Comparison of ENCODE assay signal across 10 mouse cellular contexts in the genomic region with DNA sequence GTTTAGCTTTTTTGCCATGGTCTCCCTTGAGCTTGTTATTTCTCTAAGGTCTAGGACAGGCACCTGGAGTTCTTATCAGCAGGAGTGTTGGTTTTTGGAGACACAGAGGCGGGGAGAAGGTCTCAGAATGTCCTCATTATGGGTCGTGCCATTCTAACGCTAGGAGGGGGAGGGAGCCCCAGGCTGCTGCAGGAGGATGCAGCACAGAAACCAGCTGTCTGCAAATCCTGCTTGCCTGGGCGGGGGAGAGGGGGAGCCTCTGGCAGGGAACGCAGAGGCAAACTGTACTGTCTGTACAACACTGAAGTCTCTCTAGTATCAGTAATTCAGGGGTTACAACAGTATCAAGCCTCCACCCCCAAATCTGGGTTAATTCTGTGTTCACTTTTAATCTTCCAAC.
DNase-seq lines count a peak whose midpoint lies in the region; ATAC-seq and TF ChIP-seq lines count a peak whose summit lies in the region.
"Had no signal": no experiment of that assay in that cellular context is flagged by ENCODE, and none has a peak within 500 bp of the region (broad histone marks: within the 10 kb centered on the region; RNA-seq: fewer than 3 reads in every experiment).

No protein-coding gene starts in this region.

- H3K9ac ChIP-seq in forebrain, postnatal 0 days: no peak overlapping the region
- H3K9ac ChIP-seq: liver, embryonic 15.5 days; stomach, embryonic 15.5 days had no signal

- 0 out of 2 replicates have a peak overlapping the region, but pooled peaks have one; percentile 10 for H3K4me2 ChIP-seq in forebrain, postnatal 0 days (ENCODE audit: low read depth)
- H3K4me2 ChIP-seq: liver, embryonic 15.5 days; stomach, embryonic 15.5 days had no signal

- peak; percentile 57 for DNase-seq in kidney, postnatal 10 days
- no peak for DNase-seq in kidney, adult 2 months
- peak; percentile 48 for DNase-seq in brain, embryonic 14.5 days (ENCODE audit: low read depth)
- no peak for DNase-seq in forebrain, postnatal 0 days
- DNase-seq in right cerebral cortex, adult 18-20 months: peak; percentile 63
- no peak for DNase-seq in spleen, postnatal 14 days (ENCODE audit: low spot score in 2 of 2)
- DNase-seq in cerebellum, adult 11 months: no peak

- WGBS in kidney, adult 2 months: 41% methylated on average over 5 of the region's 5 CpGs
- WGBS in forebrain, postnatal 0 days: 11% methylated on average over 5 of the region's 5 CpGs

- no peak overlapping the region for H3K4me3 ChIP-seq in kidney, adult 2 months (ENCODE audit: insufficient read depth, low read depth, low read length)
- H3K4me3 ChIP-seq in forebrain, postnatal 0 days (ENCODE audit: low read depth, low read length): no peak overlapping the region
- H3K4me3 ChIP-seq: liver, embryonic 15.5 days; stomach, embryonic 15.5 days had no signal

- ATAC-seq in forebrain, postnatal 0 days: peak; percentile 71
- ATAC-seq in megakaryocyte progenitor cell, adult 5-6 weeks (replicated peaks; ENCODE audit: poor library complexity): no peak

- H3K9me3 ChIP-seq in forebrain, postnatal 0 days (ENCODE audit: low read length): no peaks in the 10 kb centered on the region
- H3K9me3 ChIP-seq: liver, embryonic 15.5 days; stomach, embryonic 15.5 days had no signal

- no peak overlapping the region for H3K27ac ChIP-seq in kidney, adult 2 months (ENCODE audit: insufficient read depth, low read depth, low read length)
- H3K27ac ChIP-seq in forebrain, postnatal 0 days (ENCODE audit: low read depth, low read length): no peak overlapping the region
- H3K27ac ChIP-seq: liver, embryonic 15.5 days; stomach, embryonic 15.5 days had no signal

- no peaks in the 10 kb centered on the region for H3K36me3 ChIP-seq in kidney, adult 2 months (ENCODE audit: control insufficient read depth, insufficient read depth, low read length)
- no peaks in the 10 kb centered on the region for H3K36me3 ChIP-seq in forebrain, postnatal 0 days (ENCODE audit: insufficient read depth)
- H3K36me3 ChIP-seq: liver, embryonic 15.5 days; stomach, embryonic 15.5 days had no signal

- no peak for TF ChIP-seq POLR2A in kidney, adult 2 months (IDR thresholded peaks at IDR 0.05; ENCODE audit: low read depth, low read length)
- no peak for TF ChIP-seq POLR2A in brain, embryonic 14.5 days (IDR thresholded peaks at IDR 0.05; ENCODE audit: borderline replicate concordance, extremely low read depth, insufficient read depth, insufficient read length, poor library complexity, severe bottlenecking)

- no peak for TF ChIP-seq CTCF in kidney, adult 2 months (conservative IDR thresholded peaks at IDR 0.05; ENCODE audit: insufficient read depth, insufficient read length, low read depth, low read length)
- no peak for TF ChIP-seq CTCF in brain, embryonic 14.5 days (IDR thresholded peaks at IDR 0.05; ENCODE audit: borderline replicate concordance, extremely low read depth, insufficient read depth, insufficient read length)
- TF ChIP-seq CTCF in forebrain, postnatal 0 days (IDR thresholded peaks at IDR 0.05; ENCODE audit: low read depth): no peak

- no peaks in the 10 kb centered on the region for H3K4me1 ChIP-seq in kidney, adult 2 months (ENCODE audit: control insufficient read depth, insufficient read depth, low read length)
- no peaks in the 10 kb centered on the region for H3K4me1 ChIP-seq in forebrain, postnatal 0 days (ENCODE audit: insufficient read depth)
- H3K4me1 ChIP-seq: stomach, embryonic 15.5 days had no signal

- H3K27me3 ChIP-seq in kidney, adult 2 months (replicated peaks; ENCODE audit: control insufficient read depth, insufficient read depth, low read length): no peaks in the 10 kb centered on the region
- no peaks in the 10 kb centered on the region for H3K27me3 ChIP-seq in forebrain, postnatal 0 days (ENCODE audit: insufficient read depth, low read length)
- H3K27me3 ChIP-seq: liver, embryonic 15.5 days; stomach, embryonic 15.5 days had no signal

Comparison
In these comparisons a context has a peak if more than half of its experiments do, and no peak if none do; other contexts are left out.
1. DNase-seq: peak in kidney, postnatal 10 days (single experiment), brain, embryonic 14.5 days (single experiment) and right cerebral cortex, adult 18-20 months (single experiment); none in kidney, adult 2 months (single experiment), forebrain, postnatal 0 days (single experiment), spleen, postnatal 14 days (0 of 2) and cerebellum, adult 11 months (single experiment).